Mouse (Mus musculus) MEL (cell line): ENCODE measurements at regions not wholly inside any gene's neighbourhood (a gene's known extent, or its start where the extent isn't known, plus 50 kb on each side); places are given as distances from the start of the nearest gene placed in this dataset.

ENCODE experiments used
- CHD1 ChIP-seq: IDR thresholded peaks from 2 replicates; pipeline ENCODE4 v1.6.1; 2012; ENCODE audit warnings: low read depth, mild to moderate bottlenecking, inconsistent platforms, low read length, improper control_type of control experiment
- CTCF ChIP-seq, 3 experiments: IDR thresholded peaks in 2 of 3; conservative IDR thresholded peaks in 1 of 3; 2 replicates each; pipeline ENCODE4 v1.5.1; 2011 to 2012; ENCODE audit warnings: low read length in 3 of 3, low read depth in 2 of 3, mild to moderate bottlenecking in 2 of 3, improper control_type of control experiment in 1 of 3, inconsistent platforms in 1 of 3, mixed read lengths in 1 of 3, moderate library complexity in 1 of 3; ENCODE audit not compliant: control insufficient read depth in 1 of 3, insufficient read depth in 1 of 3, poor library complexity in 1 of 3, severe bottlenecking in 1 of 3
- E2F4 ChIP-seq: IDR thresholded peaks from 2 replicates; pipeline ENCODE4 v1.6.1; 2011; ENCODE audit warnings: low read depth, low read length, improper control_type of control experiment, borderline replicate concordance
- EP300 ChIP-seq, 2 experiments: IDR thresholded peaks; 2 replicates each; pipeline ENCODE4 v1.6.1; 2011; ENCODE audit warnings: improper control_type of control experiment in 2 of 2, low read length in 2 of 2, low read depth in 1 of 2, mild to moderate bottlenecking in 1 of 2
- ETS1 ChIP-seq: IDR thresholded peaks from 2 replicates; pipeline ENCODE4 v1.6.1; 2012; ENCODE audit warnings: low read depth, mild to moderate bottlenecking, inconsistent platforms, low read length, improper control_type of control experiment, moderate library complexity
- JUND ChIP-seq: IDR thresholded peaks from 2 replicates; pipeline ENCODE4 v1.6.1; 2011; ENCODE audit warnings: low read depth, mild to moderate bottlenecking, improper control_type of control experiment, low read length
- KAT2A ChIP-seq: conservative IDR thresholded peaks from 2 replicates; pipeline ENCODE4 v1.6.1; 2012; ENCODE audit warnings: low read depth, low read length, improper control_type of control experiment, inconsistent platforms
- MAFK ChIP-seq: IDR thresholded peaks from 2 replicates; pipeline ENCODE4 v1.6.1; 2011; ENCODE audit warnings: low read depth, mild to moderate bottlenecking, low read length, improper control_type of control experiment, borderline replicate concordance
- MAX ChIP-seq: IDR thresholded peaks from 2 replicates; pipeline ENCODE4 v1.6.1; 2011; ENCODE audit warnings: low read length, improper control_type of control experiment
- NRF1 ChIP-seq: IDR thresholded peaks from 2 replicates; pipeline ENCODE4 v1.6.1; 2014; ENCODE audit warnings: low read depth, mild to moderate bottlenecking, inconsistent platforms, low read length, improper control_type of control experiment, moderate library complexity; ENCODE audit not compliant: poor library complexity, insufficient read depth, severe bottlenecking
- POLR2A ChIP-seq, 2 experiments: IDR thresholded peaks; 2 replicates each; pipeline ENCODE4 v1.6.1; 2011 to 2012; ENCODE audit warnings: low read length in 2 of 2, mild to moderate bottlenecking in 2 of 2, control low read depth in 1 of 2, improper control_type of control experiment in 1 of 2, low read depth in 1 of 2, moderate library complexity in 1 of 2; ENCODE audit not compliant: control insufficient read depth in 1 of 2, insufficient read depth in 1 of 2, poor library complexity in 1 of 2
- SMC3 ChIP-seq: IDR thresholded peaks from 2 replicates; pipeline ENCODE4 v1.6.1; 2011; ENCODE audit warnings: low read depth, low read length, improper control_type of control experiment
- USF1 ChIP-seq: IDR thresholded peaks from 2 replicates; pipeline ENCODE4 v1.6.1; 2014; ENCODE audit warnings: low read depth, mild to moderate bottlenecking, inconsistent platforms, low read length, improper control_type of control experiment, moderate library complexity
- ZMIZ1 ChIP-seq: IDR thresholded peaks from 2 replicates; pipeline ENCODE4 v1.6.1; 2012; ENCODE audit warnings: low read depth, mild to moderate bottlenecking, inconsistent platforms, low read length, improper control_type of control experiment, moderate library complexity

GRCm38 (mm10) chr10:7274422-7274821, 62.4 kb upstream of the Cnksr3 start:
- TF ChIP-seq CHD1: no peak
- no peak for TF ChIP-seq CTCF (IDR thresholded peaks at IDR 0.05 in 2 of 3, conservative IDR thresholded peaks at IDR 0.05 in 1 of 3; ENCODE audit: control insufficient read depth in 1 of 3, insufficient read depth in 1 of 3, low read depth in 2 of 3, low read length in 3 of 3, poor library complexity in 1 of 3, severe bottlenecking in 1 of 3)
- TF ChIP-seq USF1: no peak
- no peak for TF ChIP-seq KAT2A
- TF ChIP-seq EP300 (IDR thresholded peaks at IDR 0.05; ENCODE audit: low read depth in 1 of 2, low read length in 2 of 2): no peak
- TF ChIP-seq POLR2A (IDR thresholded peaks at IDR 0.05; ENCODE audit: control insufficient read depth in 1 of 2, insufficient read depth in 1 of 2, low read depth in 1 of 2, low read length in 2 of 2, poor library complexity in 1 of 2): no peak
- TF ChIP-seq ZMIZ1: no peak
- TF ChIP-seq E2F4: no peak
- TF ChIP-seq JUND: no peak
- no peak for TF ChIP-seq ETS1
- no peak for TF ChIP-seq MAX
- no peak for TF ChIP-seq NRF1
- no peak for TF ChIP-seq MAFK
- no peak for TF ChIP-seq SMC3
